Mouse (Mus musculus): ENCODE measurements at regions not wholly inside any gene's neighbourhood (a gene's known extent, or its start where the extent isn't known, plus 50 kb on each side); places are given as distances from the start of the nearest gene placed in this dataset.

- TF ChIP-seq GATA1 (IDR thresholded peaks at IDR 0.05; ENCODE audit: borderline replicate concordance, low read length), result no peak
- TF ChIP-seq FLI1 (IDR thresholded peaks at IDR 0.05; ENCODE audit: low read length), result no peak
Measured at GRCm38 (mm10) chr12:78100756-78101155, 93.3 kb upstream of the Gm6657 start.

All from megakaryocyte, embryonic 14.5 days (primary cell).